Mouse (Mus musculus) left cerebral cortex, adult 2 months (tissue): ENCODE results near the gene Id3. TPM values are rescaled to one million over a fixed set of nuclear protein-coding genes. Genes with fewer than 3 reads are reported as not detected.

Source experiments
- DNase-seq, 2 experiments: peaks; one replicate each; pipeline ENCODE4 v3.0.0; 2021 to 2022; ENCODE audit warnings: low spot score in 2 of 2, mixed read lengths in 1 of 2; ENCODE audit errors: extremely low spot score in 1 of 2
- H3K27ac ChIP-seq: fragments of 200-600 bp; 2 replicates; pipeline ENCODE4 v1.8.1; 2022
- H3K4me3 ChIP-seq: fragments of 200-600 bp; 2 replicates; pipeline ENCODE4 v1.8.1; 2022
- CTCF ChIP-seq: fragments of 200-600 bp; IDR thresholded peaks from 2 replicates; pipeline ENCODE4 v1.8.1; 2022; ENCODE audit warnings: antibody characterized with exemption, mild to moderate bottlenecking, moderate library complexity
- intact Hi-C: fragments of 180-260 bp; cut with DNase I; formaldehyde crosslinking; loops from one replicate; pipeline ENCODE4 v1.15.1; 2025
- total RNA-seq, 2 experiments: library from RNA; stranded (reverse); gene quantifications; 2 replicates each; pipeline ENCODE4 v1.2.3; 2021

Id3 gene
- total RNA-seq, 2 experiments from 2014 or later, result 26.8 to 36.1 TPM

GRCm38 (mm10) chr4:136127670-136128069, 15.6 kb upstream of the Id3 start:
- TF ChIP-seq CTCF, result no peak
- intact Hi-C loops, result no loop called here
- H3K4me3 ChIP-seq, result no peak overlapping the region

GRCm38 (mm10) chr4:136129842-136130241, 13.5 kb upstream of the Id3 start:
- no peak overlapping the region for H3K27ac ChIP-seq
- H3K4me3 ChIP-seq, result no peak overlapping the region
- no peak for DNase-seq
- intact Hi-C loops, result no loop called here
- no peak; the same call in none of the 2 replicates for TF ChIP-seq CTCF

More at GRCm38 (mm10) chr4:136127670-136128069, 15.6 kb upstream of the Id3 start:
- no peak for DNase-seq
- no peak overlapping the region for H3K27ac ChIP-seq

GRCm38 (mm10) chr4:136133801-136134200, 9.5 kb upstream of the Id3 start:
- no peak for TF ChIP-seq CTCF
- Histone ChIP-seq H3K4me3 (no peak overlapping the region), H3K27ac (peak overlapping the region; percentile 83; the same call in 1 of the 2 replicates)
- intact Hi-C loops, result no loop called here
- no peak for DNase-seq

GRCm38 (mm10) chr4:136134418-136134977, 8.8 kb upstream of the Id3 start:
- peak overlapping the region; percentile 47 for H3K4me3 ChIP-seq
- peak overlapping the region; percentile 83 for H3K27ac ChIP-seq
- intact Hi-C loops, result no loop called here
- TF ChIP-seq CTCF, result no peak
- no peak for DNase-seq

- Histone ChIP-seq H3K4me3 (peak overlapping the region; percentile 47), H3K27ac (peak overlapping the region; percentile 83)
- intact Hi-C loops, result no loop called here
- peak in 1 of 2 experiments; percentile 58 for DNase-seq
- TF ChIP-seq CTCF, result no peak
Measured at GRCm38 (mm10) chr4:136134978-136135873, 8.1 kb upstream of the Id3 start.

- Histone ChIP-seq H3K4me3 (peak overlapping the region; percentile 47; the same call in 1 of the 2 replicates), H3K27ac (peak overlapping the region; percentile 83)
- TF ChIP-seq CTCF, result peak; percentile 11; the same call in 1 of the 2 replicates
- intact Hi-C loops, result no loop called here
- no peak for DNase-seq
Measured at GRCm38 (mm10) chr4:136135874-136136728, 7.2 kb upstream of the Id3 start.

GRCm38 (mm10) chr4:136139326-136140110, 3.8 kb upstream of the Id3 start:
- no peak for DNase-seq
- intact Hi-C loops, result loop anchor here (5.0 kb wide), 1 partner anchor 37 kb away; no protein-coding TSS in a partner anchor
- TF ChIP-seq CTCF, result no peak
- peak overlapping the region; percentile 83 for H3K27ac ChIP-seq
- no peak overlapping the region; the same call in 1 of the 2 replicates for H3K4me3 ChIP-seq

GRCm38 (mm10) chr4:136140327-136141250, 2.7 kb upstream of the Id3 start:
- TF ChIP-seq CTCF, result peak; percentile 36
- intact Hi-C loops, result loop anchor here (5.0 kb wide), 1 partner anchor 38 kb away; no protein-coding TSS in a partner anchor
- H3K4me3 ChIP-seq, result peak overlapping the region; percentile 21; the same call in 1 of the 2 replicates

GRCm38 (mm10) chr4:136142267-136143192, 767 bp upstream of the Id3 start:
- DNase-seq, result no peak
- intact Hi-C loops, result loop anchor here (5.0 kb wide), 1 partner anchor 40 kb away; no protein-coding TSS in a partner anchor
- TF ChIP-seq CTCF, result no peak
- H3K4me3 ChIP-seq, result peak overlapping the region; percentile 60
- H3K27ac ChIP-seq, result peak overlapping the region; percentile 83

More at GRCm38 (mm10) chr4:136140327-136141250, 2.7 kb upstream of the Id3 start:
- H3K27ac ChIP-seq, result peak overlapping the region; percentile 83
- DNase-seq, result peak; percentile 75
